Mouse (Mus musculus) ES-Bruce4 (cell line): ENCODE measurements around the gene Opn3.

Source experiments
- CTCF ChIP-seq: IDR thresholded peaks from one replicate; pipeline ENCODE4 v1.8.1; 2011; ENCODE audit warnings: low read depth, low read length
- EP300 ChIP-seq: IDR thresholded peaks from 2 replicates; pipeline ENCODE4 v1.6.1; 2011; ENCODE audit warnings: low read depth, low read length; ENCODE audit not compliant: insufficient read depth
- POLR2A ChIP-seq: IDR thresholded peaks from one replicate; pipeline ENCODE4 v1.8.1; 2011; ENCODE audit warnings: low read length; ENCODE audit not compliant: insufficient read depth

DNA sequence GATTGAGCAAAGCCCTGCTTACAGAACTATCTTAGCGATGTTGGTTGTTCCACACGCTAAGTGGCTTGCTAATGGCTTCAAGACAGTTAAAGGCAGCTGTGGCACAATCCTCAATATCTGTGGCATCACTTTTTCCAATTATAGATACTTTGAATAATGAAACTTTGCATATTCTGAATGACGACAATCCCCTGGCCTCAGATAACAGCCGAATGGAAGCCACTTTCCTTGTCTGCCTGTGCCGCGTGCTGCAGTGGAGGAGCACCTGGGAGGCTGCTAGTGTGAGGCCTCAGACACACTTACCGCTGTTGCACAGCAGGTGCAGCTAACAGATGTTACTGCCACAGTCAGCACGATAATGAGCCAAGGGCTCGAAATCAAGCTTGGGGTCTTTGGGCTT lies 77.6 kb downstream of the Opn3 start:
- no peak for TF ChIP-seq EP300
- TF ChIP-seq CTCF, result no peak
- no peak for TF ChIP-seq POLR2A
